Mouse (Mus musculus): Measurements from ENCODE around the gene Noct.

- TF ChIP-seq CHD2 (IDR thresholded peaks at IDR 0.05; ENCODE audit: low read depth, low read length) (no peak), MAFK (IDR thresholded peaks at IDR 0.05; ENCODE audit: insufficient read depth, low read depth, low read length) (no peak), HCFC1 (IDR thresholded peaks at IDR 0.05; ENCODE audit: borderline replicate concordance, insufficient read depth, low read length) (no peak), ZNF384 (IDR thresholded peaks at IDR 0.05; ENCODE audit: low read depth, low read length) (no peak)
Observed at GRCm38 (mm10) chr3:51201986-51202385, 22.3 kb upstream of the Noct start.
